Mouse (Mus musculus) mesoderm, embryonic 11.5 days (tissue): ENCODE measurements around the gene Aplp2.
A peak's percentile ranks its signal among the peaks of the same experiment; 100 is the strongest.

Source experiments
- DNase-seq: peaks from one replicate; pipeline ENCODE4 v3.0.0-alpha.2; 2012; ENCODE audit warnings: low read depth, low spot score

The Aplp2 gene

DNA sequence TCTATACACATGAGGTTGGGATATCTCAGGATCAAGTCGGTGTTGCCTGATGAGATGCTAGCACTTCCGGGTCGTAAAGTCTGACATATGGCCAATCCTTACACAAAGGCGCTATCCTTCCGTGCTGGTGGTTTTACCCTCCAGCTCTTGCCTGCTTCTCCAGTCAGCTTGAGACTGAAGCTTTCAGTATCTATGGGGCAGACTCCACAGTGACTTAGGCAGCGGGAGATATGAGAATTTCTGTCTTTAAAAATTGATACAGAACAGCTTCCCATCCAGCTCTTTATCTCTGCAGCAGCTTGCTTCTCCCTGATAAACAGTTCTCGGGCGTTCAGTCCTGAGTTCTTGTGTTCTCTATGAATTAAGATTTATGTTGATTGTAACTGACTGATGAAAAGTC lies 14.9 kb upstream of the Aplp2 start:
- DNase-seq: no peak

GRCm38 (mm10) chr9:31225808-31226207 lies 14.2 kb upstream of the Aplp2 start:
- DNase-seq: no peak

- no peak for DNase-seq
These were observed 11.9 kb upstream of the Aplp2 start for GRCm38 (mm10) chr9:31223475-31223874.

- no peak for DNase-seq
These were observed 9.6 kb upstream of the Aplp2 start for GRCm38 (mm10) chr9:31221170-31221569.

DNA sequence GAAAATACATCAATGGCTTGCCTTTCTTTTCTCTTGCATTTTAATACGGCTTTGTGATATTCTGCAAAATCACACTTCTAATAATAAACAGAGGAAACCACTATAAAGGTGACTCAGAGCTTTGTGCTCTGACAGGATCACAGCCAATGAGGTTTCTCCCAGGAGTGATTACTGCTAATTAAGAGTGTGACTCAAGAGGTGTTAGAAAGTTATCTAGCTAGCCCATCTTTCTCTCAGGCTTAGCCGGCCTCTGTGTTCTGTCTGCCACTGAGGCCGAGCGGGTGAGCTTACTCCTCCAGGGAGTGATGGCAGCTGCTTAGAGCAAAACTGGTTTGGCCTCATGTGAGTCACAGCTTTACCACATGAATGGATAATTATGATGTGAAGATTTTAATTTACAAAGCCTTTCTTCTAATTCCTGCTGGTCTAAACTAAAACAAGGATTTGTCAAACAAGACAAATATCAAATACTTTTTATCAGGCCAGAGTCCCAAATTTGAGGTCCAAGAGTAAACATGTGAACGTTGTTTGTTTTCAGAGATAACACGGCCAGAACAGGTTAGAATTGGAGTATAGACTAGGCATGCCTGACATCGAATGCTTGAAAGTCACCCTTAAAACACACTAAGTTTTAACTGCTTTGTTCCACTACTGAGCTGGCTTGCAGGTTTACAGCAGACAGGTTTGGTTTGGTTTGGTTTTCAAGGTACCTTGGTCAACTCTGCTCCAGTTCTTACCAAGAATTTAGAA lies 6.2 kb upstream of the Aplp2 start:
- no peak for DNase-seq

GRCm38 (mm10) chr9:31212500-31213008 lies 939 bp upstream of the Aplp2 start:
- DNase-seq: peak; percentile 71

DNA sequence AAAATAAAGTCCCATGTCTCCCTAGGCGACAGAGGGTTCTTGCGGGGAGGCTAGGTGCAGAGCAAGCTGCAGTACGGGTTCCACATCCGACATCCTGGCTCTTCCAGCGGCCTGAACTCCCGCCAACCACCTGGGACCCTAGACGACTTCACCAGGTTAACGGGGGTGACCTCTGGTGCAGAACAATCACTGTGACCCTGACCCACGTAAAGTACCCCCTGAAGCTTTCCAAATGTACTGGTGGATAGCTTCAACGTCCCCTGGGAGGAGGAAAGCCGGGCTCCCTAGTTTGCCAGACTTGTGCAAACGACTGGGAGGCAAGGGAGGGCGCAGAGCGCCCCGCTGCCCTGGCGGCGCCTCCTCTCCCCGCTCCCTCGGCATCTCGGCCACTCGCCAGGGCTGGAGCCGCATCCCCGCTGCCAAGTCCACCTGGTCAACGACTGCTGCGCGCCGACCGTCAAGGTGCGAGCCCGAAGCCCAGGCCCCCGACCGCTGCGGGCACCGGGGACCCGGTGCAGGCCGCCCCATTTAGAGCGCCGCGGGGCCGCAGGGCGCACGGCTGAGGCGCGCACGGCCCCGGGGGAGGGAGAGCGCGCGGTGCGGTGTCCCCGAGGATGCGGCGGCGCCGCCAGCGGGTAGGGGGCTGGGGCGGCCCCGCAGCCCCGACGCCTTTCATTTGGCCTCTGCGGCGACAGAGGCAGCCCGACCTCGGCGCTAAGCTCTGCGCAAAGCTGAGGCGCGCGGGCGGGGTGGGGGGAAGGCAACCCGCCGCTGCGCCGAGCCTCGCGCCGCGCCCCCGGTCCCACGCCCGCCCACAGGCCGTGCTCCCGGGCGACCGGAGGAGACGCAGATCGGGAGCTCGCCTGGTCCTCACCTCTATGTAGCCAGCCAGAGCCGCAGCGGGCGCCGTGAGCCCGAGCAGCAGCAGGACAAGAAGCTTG lies 596 bp downstream of the Aplp2 start:
- DNase-seq: peak; percentile 53

GRCm38 (mm10) chr9:31210163-31210562 lies 1.5 kb downstream of the Aplp2 start:
- DNase-seq: no peak

- DNase-seq: no peak
These were observed 2.1 kb downstream of the Aplp2 start for GRCm38 (mm10) chr9:31209502-31209901.

- DNase-seq: no peak
These were observed 3.9 kb downstream of the Aplp2 start for GRCm38 (mm10) chr9:31207732-31208131.

GRCm38 (mm10) chr9:31204722-31205121 lies 6.9 kb downstream of the Aplp2 start:
- DNase-seq: no peak

DNA sequence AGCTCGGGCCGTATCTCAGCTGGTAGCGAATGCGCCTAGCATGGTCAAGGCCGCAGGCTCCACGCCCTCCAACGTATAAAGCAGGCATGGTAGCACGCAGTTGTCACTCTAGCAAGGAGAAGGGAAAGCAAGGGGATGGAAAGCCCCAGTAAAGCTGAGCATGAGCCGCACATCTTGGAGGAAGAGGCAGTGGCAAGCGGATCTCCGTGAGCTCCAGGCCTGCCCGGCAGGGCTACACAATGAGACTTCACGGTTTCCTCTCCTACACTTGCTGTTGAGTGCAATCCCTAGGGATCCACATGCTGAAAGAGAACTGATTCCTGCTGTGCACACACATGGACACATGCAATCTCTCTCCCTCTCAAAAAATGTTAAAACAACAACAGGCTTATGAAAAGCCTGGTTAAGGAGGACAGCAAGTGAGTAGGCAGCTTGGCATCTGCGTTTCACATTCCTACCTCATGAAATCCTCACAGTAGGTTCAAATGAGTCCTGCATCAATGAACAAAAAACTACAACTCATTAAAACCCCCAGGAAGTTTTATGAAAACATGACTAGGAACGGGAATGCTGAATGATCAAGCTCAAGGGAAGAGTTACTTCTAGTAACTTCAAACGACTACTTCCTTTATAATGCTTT lies 7.9 kb downstream of the Aplp2 start:
- no peak for DNase-seq

- DNase-seq: no peak
These were observed 8.5 kb downstream of the Aplp2 start for GRCm38 (mm10) chr9:31203068-31203467.

GRCm38 (mm10) chr9:31198614-31199013 lies 13.0 kb downstream of the Aplp2 start:
- no peak for DNase-seq

- no peak for DNase-seq
These were observed 13.8 kb downstream of the Aplp2 start for GRCm38 (mm10) chr9:31197782-31198181.

DNA sequence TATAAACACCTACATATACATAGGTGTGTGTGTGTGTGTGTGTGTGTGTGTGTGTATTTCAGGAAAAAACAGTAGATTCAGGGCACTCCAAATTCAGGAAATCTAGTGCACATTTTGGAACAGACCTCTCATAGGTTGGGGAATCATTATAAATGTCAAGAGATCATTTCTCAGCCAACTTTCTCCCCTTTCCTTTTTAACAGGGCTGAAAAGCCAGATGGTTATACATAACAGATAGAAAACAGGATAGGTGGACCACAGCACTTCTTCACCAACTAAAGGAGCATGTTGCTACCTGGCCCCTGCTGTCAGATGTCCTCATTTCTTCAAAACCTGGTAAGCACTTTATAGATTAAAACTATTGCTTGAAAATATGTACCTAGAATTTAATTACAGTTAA lies 14.9 kb downstream of the Aplp2 start:
- DNase-seq: no peak

- DNase-seq: no peak
These were observed 16.0 kb downstream of the Aplp2 start for GRCm38 (mm10) chr9:31195573-31195972.

GRCm38 (mm10) chr9:31192378-31192777 lies 19.2 kb downstream of the Aplp2 start:
- no peak for DNase-seq

GRCm38 (mm10) chr9:31191543-31191942 lies 20.1 kb downstream of the Aplp2 start:
- DNase-seq: no peak

GRCm38 (mm10) chr9:31189194-31189593 lies 22.4 kb downstream of the Aplp2 start:
- no peak for DNase-seq

- DNase-seq: no peak
These were observed 27.2 kb downstream of the Aplp2 start for GRCm38 (mm10) chr9:31184439-31184838.

- DNase-seq: no peak
These were observed 28.6 kb downstream of the Aplp2 start for GRCm38 (mm10) chr9:31183061-31183460.
